Mouse (Mus musculus) heart, embryonic 11.5 days (tissue): Measurements from ENCODE around the gene Fam186b. TPM values are rescaled to one million over a fixed set of nuclear protein-coding genes. Genes with fewer than 3 reads are reported as not detected.
A peak's percentile ranks its signal among the peaks of the same experiment; 100 is the strongest.

Experiments
- ATAC-seq: fragments of 200-750 bp; cut with Nextera tagmentation; replicated peaks from 2 replicates; pipeline ENCODE4 v1.8.0; 2017; ENCODE audit warnings: moderate library complexity; ENCODE audit not compliant: insufficient number of reproducible peaks, low FRiP score, low TSS enrichment
- H3K27ac ChIP-seq: fragments of 300-500 bp; sonication (generic); 2 replicates; pipeline ENCODE4 v1.5.1; 2014; ENCODE audit warnings: mild to moderate bottlenecking, low read depth, low read length
- H3K27me3 ChIP-seq: fragments of 300-500 bp; sonication (generic); 2 replicates; pipeline ENCODE4 v1.6.1; 2014; ENCODE audit warnings: mild to moderate bottlenecking, low read length, mixed read lengths; ENCODE audit not compliant: control insufficient read depth, insufficient read depth
- H3K36me3 ChIP-seq: fragments of 300-500 bp; sonication (generic); 2 replicates; pipeline ENCODE4 v1.6.1; 2014; ENCODE audit warnings: mild to moderate bottlenecking, low read length, moderate library complexity, mixed read lengths; ENCODE audit not compliant: control insufficient read depth, insufficient read depth
- H3K4me1 ChIP-seq: fragments of 300-500 bp; sonication (generic); 2 replicates; pipeline ENCODE4 v1.6.1; 2014; ENCODE audit warnings: low read length; ENCODE audit not compliant: control insufficient read depth, insufficient read depth
- H3K4me2 ChIP-seq: fragments of 300-500 bp; sonication (generic); 2 replicates; pipeline ENCODE4 v1.6.1; 2014; ENCODE audit warnings: mild to moderate bottlenecking, moderate library complexity
- H3K4me3 ChIP-seq: fragments of 300-500 bp; sonication (generic); 2 replicates; pipeline ENCODE4 v1.5.1; 2014; ENCODE audit warnings: low read depth, low read length
- H3K9ac ChIP-seq: fragments of 300-500 bp; sonication (generic); 2 replicates; pipeline ENCODE4 v1.6.1; 2014; ENCODE audit warnings: mild to moderate bottlenecking, low read depth, low read length, moderate library complexity
- H3K9me3 ChIP-seq: fragments of 300-500 bp; sonication (generic); replicated peaks from 2 replicates; pipeline ENCODE4 v1.6.1; 2016; ENCODE audit warnings: low read length; ENCODE audit not compliant: control insufficient read depth
- WGBS: fragments of 180-500 bp; shearing (Covaris S2); extraction: QIAGEN DNeasy Blood & Tissue Kit; methylation state at CpG from one replicate; pipeline ENCODE4 v1.1.7; 2014; ENCODE audit not compliant: insufficient replicate concordance; 5-methylcytosine and 5-hydroxymethylcytosine counted together
- polyA plus RNA-seq: library from polyadenylated mRNA; unstranded; fragments of >200 nt; fragmentation: Nextera tagmentation; extraction: Ambion mirVana; gene quantifications from 2 replicates; pipeline ENCODE4 v1.2.1, GENCODE M21; 2014

Fam186b gene
- polyA plus RNA-seq, 1 experiment from 2014 or later = 0.17 TPM

GRCm38 (mm10) chr15:99317267-99317651 lies 21.6 kb upstream of the Fam186b start:
- H3K4me2 ChIP-seq = no peak overlapping the region
- peak overlapping the region; percentile 67 for H3K27ac ChIP-seq
- H3K9ac ChIP-seq = no peak overlapping the region; the same call in 1 of the 2 replicates
- no peaks in the 10 kb centered on the region for H3K4me1 ChIP-seq
- ATAC-seq = no peak
- WGBS = 56% methylated on average over 2 of the region's 2 CpGs
- no peak overlapping the region for H3K4me3 ChIP-seq
- no peaks in the 10 kb centered on the region for H3K27me3 ChIP-seq
- H3K9me3 ChIP-seq = no peaks in the 10 kb centered on the region
- peaks cover 34% of the 10 kb centered on the region for H3K36me3 ChIP-seq

- H3K27me3 ChIP-seq = no peaks in the 10 kb centered on the region
- H3K27ac ChIP-seq = peak overlapping the region; percentile 67; the same call in 1 of the 2 replicates
- WGBS = 76% methylated on average over 16 of the region's 16 CpGs
- H3K9ac ChIP-seq = no peak overlapping the region
- no peak overlapping the region for H3K4me2 ChIP-seq
- no peaks in the 10 kb centered on the region for H3K9me3 ChIP-seq
- peaks cover 33% of the 10 kb centered on the region for H3K36me3 ChIP-seq
- ATAC-seq = peak; percentile 40; the same call in 1 of the 2 replicates
- H3K4me1 ChIP-seq = no peaks in the 10 kb centered on the region
- no peak overlapping the region for H3K4me3 ChIP-seq
Measured at GRCm38 (mm10) chr15:99316314-99317266, 20.9 kb upstream of the Fam186b start.

- WGBS = 89% methylated on average over 16 of the region's 16 CpGs
- Histone ChIP-seq H3K36me3 (peaks cover 39% of the 10 kb centered on the region), H3K4me1 (no peaks in the 10 kb centered on the region), H3K4me2 (no peak overlapping the region), H3K9me3 (no peaks in the 10 kb centered on the region), H3K9ac (no peak overlapping the region), H3K27me3 (no peaks in the 10 kb centered on the region), H3K4me3 (no peak overlapping the region), H3K27ac (0 out of 2 replicates have a peak overlapping the region, but pooled peaks have one; percentile 3)
- no peak for ATAC-seq
Measured at GRCm38 (mm10) chr15:99314891-99315290, 19.2 kb upstream of the Fam186b start.

- WGBS = 89% methylated on average over 5 of the region's 5 CpGs
- no peak overlapping the region for H3K4me3 ChIP-seq
- no peak overlapping the region for H3K9ac ChIP-seq
- H3K9me3 ChIP-seq = no peaks in the 10 kb centered on the region
- ATAC-seq = no peak
- H3K4me2 ChIP-seq = no peak overlapping the region
- H3K27ac ChIP-seq = no peak overlapping the region
- peaks cover 40% of the 10 kb centered on the region for H3K36me3 ChIP-seq
- no peaks in the 10 kb centered on the region for H3K27me3 ChIP-seq
- no peaks in the 10 kb centered on the region for H3K4me1 ChIP-seq
Measured at GRCm38 (mm10) chr15:99310617-99311016, 14.9 kb upstream of the Fam186b start.

GRCm38 (mm10) chr15:99309549-99309948 lies 13.9 kb upstream of the Fam186b start:
- no peaks in the 10 kb centered on the region for H3K9me3 ChIP-seq
- H3K36me3 ChIP-seq = peaks cover 41% of the 10 kb centered on the region
- ATAC-seq = no peak
- no peak overlapping the region for H3K9ac ChIP-seq
- no peak overlapping the region for H3K4me3 ChIP-seq
- no peaks in the 10 kb centered on the region for H3K4me1 ChIP-seq
- 81% methylated on average over 9 of the region's 9 CpGs for WGBS
- H3K27ac ChIP-seq = no peak overlapping the region
- H3K27me3 ChIP-seq = no peaks in the 10 kb centered on the region
- H3K4me2 ChIP-seq = no peak overlapping the region

- no peaks in the 10 kb centered on the region for H3K9me3 ChIP-seq
- no peak overlapping the region for H3K9ac ChIP-seq
- 77% methylated on average over 9 of the region's 9 CpGs for WGBS
- no peaks in the 10 kb centered on the region for H3K27me3 ChIP-seq
- no peak overlapping the region for H3K4me2 ChIP-seq
- H3K4me3 ChIP-seq = no peak overlapping the region
- no peak for ATAC-seq
- no peak overlapping the region for H3K27ac ChIP-seq
- no peaks in the 10 kb centered on the region for H3K4me1 ChIP-seq
- H3K36me3 ChIP-seq = peaks cover 39% of the 10 kb centered on the region
Measured at GRCm38 (mm10) chr15:99307476-99307875, 11.8 kb upstream of the Fam186b start.

GRCm38 (mm10) chr15:99296213-99296612 lies 525 bp upstream of the Fam186b start:
- Histone ChIP-seq H3K9me3 (no peaks in the 10 kb centered on the region), H3K4me2 (peak overlapping the region; percentile 65), H3K27ac (no peak overlapping the region), H3K36me3 (no peaks in the 10 kb centered on the region), H3K9ac (no peak overlapping the region), H3K27me3 (no peaks in the 10 kb centered on the region), H3K4me1 (0 out of 2 replicates have a peak, but pooled peaks cover 7% of the 10 kb centered on the region), H3K4me3 (peak overlapping the region; percentile 60)
- ATAC-seq = no peak
- WGBS = 37% methylated on average over 5 of the region's 5 CpGs

- Histone ChIP-seq H3K4me2 (peak within 1 kb of the TSS; percentile 65), H3K4me3 (peak within 1 kb of the TSS; percentile 60), H3K27ac (peak within 1 kb of the TSS; percentile 74), H3K9me3 (no peaks in the 10 kb centered on the region), H3K4me1 (0 out of 2 replicates have a peak, but pooled peaks cover 7% of the 10 kb centered on the region), H3K9ac (peak within 1 kb of the TSS; percentile 74), H3K27me3 (no peaks in the 10 kb centered on the region), H3K36me3 (no peaks in the 10 kb centered on the region)
- under 1% methylated on average over 45 of the region's 64 CpGs for WGBS
- peak; percentile 95 for ATAC-seq
Measured at GRCm38 (mm10) chr15:99294813-99295374, 794 bp downstream of the Fam186b start, which contains the start of gene Prpf40b. Gene Prpf40b, plus strand, starts transcription at chr15:99295087.
